Mouse (Mus musculus): Measurements from ENCODE around the gene Cfap61. TPM values are rescaled to one million over a fixed set of nuclear protein-coding genes. Genes with fewer than 3 reads are reported as not detected.
A peak's percentile ranks its signal among the peaks of the same experiment; 100 is the strongest.

Gene Cfap61
- total RNA-seq, 1 experiment from 2014 or later: not detected

GRCm38 (mm10) chr2:146168017-146168803 is 233.6 kb downstream of the Cfap61 start:
- ATAC-seq (replicated peaks in 1 of 2; ENCODE audit: insufficient read depth in 1 of 2, low FRiP score in 2 of 2, low TSS enrichment in 1 of 2, low read depth in 1 of 2, poor library complexity in 2 of 2, severe bottlenecking in 2 of 2): no peak

GRCm38 (mm10) chr2:146169492-146169891 is 234.9 kb downstream of the Cfap61 start:
- ATAC-seq (replicated peaks in 1 of 2; ENCODE audit: insufficient read depth in 1 of 2, low FRiP score in 2 of 2, low TSS enrichment in 1 of 2, low read depth in 1 of 2, poor library complexity in 2 of 2, severe bottlenecking in 2 of 2): no peak

GRCm38 (mm10) chr2:146172106-146172505 is 237.5 kb downstream of the Cfap61 start:
- no peak for ATAC-seq (replicated peaks in 1 of 2; ENCODE audit: insufficient read depth in 1 of 2, low FRiP score in 2 of 2, low TSS enrichment in 1 of 2, low read depth in 1 of 2, poor library complexity in 2 of 2, severe bottlenecking in 2 of 2)

GRCm38 (mm10) chr2:146174173-146174572 is 239.6 kb downstream of the Cfap61 start:
- no peak for ATAC-seq (replicated peaks in 1 of 2; ENCODE audit: insufficient read depth in 1 of 2, low FRiP score in 2 of 2, low TSS enrichment in 1 of 2, low read depth in 1 of 2, poor library complexity in 2 of 2, severe bottlenecking in 2 of 2)

- no peak for ATAC-seq (replicated peaks in 1 of 2; ENCODE audit: insufficient read depth in 1 of 2, low FRiP score in 2 of 2, low TSS enrichment in 1 of 2, low read depth in 1 of 2, poor library complexity in 2 of 2, severe bottlenecking in 2 of 2)
Measured at GRCm38 (mm10) chr2:146178718-146179117, 244.1 kb downstream of the Cfap61 start.

- ATAC-seq (replicated peaks in 1 of 2; ENCODE audit: insufficient read depth in 1 of 2, low FRiP score in 2 of 2, low TSS enrichment in 1 of 2, low read depth in 1 of 2, poor library complexity in 2 of 2, severe bottlenecking in 2 of 2): 0 out of 4 replicates have a peak, but pooled peaks of 1 of the 2 experiments have one; percentile 14
Measured at GRCm38 (mm10) chr2:146183830-146184793, 249.5 kb downstream of the Cfap61 start.

GRCm38 (mm10) chr2:146196126-146196525 is 261.5 kb downstream of the Cfap61 start:
- no peak for ATAC-seq (replicated peaks in 1 of 2; ENCODE audit: insufficient read depth in 1 of 2, low FRiP score in 2 of 2, low TSS enrichment in 1 of 2, low read depth in 1 of 2, poor library complexity in 2 of 2, severe bottlenecking in 2 of 2)

GRCm38 (mm10) chr2:146197947-146198346 is 263.4 kb downstream of the Cfap61 start:
- ATAC-seq (replicated peaks in 1 of 2; ENCODE audit: insufficient read depth in 1 of 2, low FRiP score in 2 of 2, low TSS enrichment in 1 of 2, low read depth in 1 of 2, poor library complexity in 2 of 2, severe bottlenecking in 2 of 2): peak; percentile 97

GRCm38 (mm10) chr2:146210968-146211367 is 276.4 kb downstream of the Cfap61 start:
- ATAC-seq (replicated peaks in 1 of 2; ENCODE audit: insufficient read depth in 1 of 2, low FRiP score in 2 of 2, low TSS enrichment in 1 of 2, low read depth in 1 of 2, poor library complexity in 2 of 2, severe bottlenecking in 2 of 2): 0 out of 4 replicates have a peak, but pooled peaks of 1 of the 2 experiments have one; percentile 55

- peak; percentile 71 to 76 for ATAC-seq (replicated peaks in 1 of 2; ENCODE audit: insufficient read depth in 1 of 2, low FRiP score in 2 of 2, low TSS enrichment in 1 of 2, low read depth in 1 of 2, poor library complexity in 2 of 2, severe bottlenecking in 2 of 2)
Measured at GRCm38 (mm10) chr2:146214715-146215114, 280.1 kb downstream of the Cfap61 start.

- ATAC-seq (replicated peaks in 1 of 2; ENCODE audit: insufficient read depth in 1 of 2, low FRiP score in 2 of 2, low TSS enrichment in 1 of 2, low read depth in 1 of 2, poor library complexity in 2 of 2, severe bottlenecking in 2 of 2): no peak
Measured at GRCm38 (mm10) chr2:146216111-146217064, 281.8 kb downstream of the Cfap61 start.

- peak; percentile 10 to 26; a peak in 1 of 4 replicates for ATAC-seq (replicated peaks in 1 of 2; ENCODE audit: insufficient read depth in 1 of 2, low FRiP score in 2 of 2, low TSS enrichment in 1 of 2, low read depth in 1 of 2, poor library complexity in 2 of 2, severe bottlenecking in 2 of 2)
Measured at GRCm38 (mm10) chr2:146217227-146217980, 282.8 kb downstream of the Cfap61 start.

- ATAC-seq (replicated peaks in 1 of 2; ENCODE audit: insufficient read depth in 1 of 2, low FRiP score in 2 of 2, low TSS enrichment in 1 of 2, low read depth in 1 of 2, poor library complexity in 2 of 2, severe bottlenecking in 2 of 2): no peak
Measured at GRCm38 (mm10) chr2:146218161-146218691, 283.6 kb downstream of the Cfap61 start.

GRCm38 (mm10) chr2:146218881-146219535 is 284.4 kb downstream of the Cfap61 start:
- ATAC-seq (replicated peaks in 1 of 2; ENCODE audit: insufficient read depth in 1 of 2, low FRiP score in 2 of 2, low TSS enrichment in 1 of 2, low read depth in 1 of 2, poor library complexity in 2 of 2, severe bottlenecking in 2 of 2): no peak

- no peak for ATAC-seq (replicated peaks in 1 of 2; ENCODE audit: insufficient read depth in 1 of 2, low FRiP score in 2 of 2, low TSS enrichment in 1 of 2, low read depth in 1 of 2, poor library complexity in 2 of 2, severe bottlenecking in 2 of 2)
Measured at GRCm38 (mm10) chr2:146219791-146220190, 285.2 kb downstream of the Cfap61 start.

Measured in hematopoietic stem cell, adult 5-6 weeks (primary cell).